Mouse (Mus musculus) thymus, postnatal 4 days (tissue): Measurements from ENCODE around the gene Olfr975.
"Not testable (repeated sequence)": the region's sequence is repeated elsewhere in the genome, so short reads cannot be mapped to it uniquely, and the experiment has no call there.

ENCODE experiments used
- DNase-seq: peaks from one replicate; pipeline ENCODE4 v3.0.0; 2021

The Olfr975 gene

DNA sequence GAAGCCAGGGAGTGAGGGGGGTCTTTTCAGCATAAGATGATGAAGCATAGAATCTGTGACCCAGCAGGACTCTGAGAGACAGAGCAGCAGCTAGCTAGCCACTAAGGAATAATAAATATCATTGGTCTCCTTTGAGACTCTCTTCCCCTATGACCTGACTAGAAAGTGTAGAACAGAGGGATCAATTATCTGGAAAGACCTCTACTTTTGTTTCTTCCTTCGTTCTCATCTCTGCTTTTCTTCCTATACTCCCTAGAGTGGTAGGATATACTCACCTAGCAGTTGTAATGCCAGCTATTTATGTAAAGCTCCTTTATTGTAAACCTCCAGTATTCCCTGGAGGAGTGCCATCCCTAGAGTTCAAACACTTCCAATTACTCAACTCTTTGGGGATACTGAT, at the start of gene Olfr975:
Gene Olfr975, minus strand, starts transcription at position 101 of the 400 bp plus-strand sequence.
- no peak for DNase-seq

DNA sequence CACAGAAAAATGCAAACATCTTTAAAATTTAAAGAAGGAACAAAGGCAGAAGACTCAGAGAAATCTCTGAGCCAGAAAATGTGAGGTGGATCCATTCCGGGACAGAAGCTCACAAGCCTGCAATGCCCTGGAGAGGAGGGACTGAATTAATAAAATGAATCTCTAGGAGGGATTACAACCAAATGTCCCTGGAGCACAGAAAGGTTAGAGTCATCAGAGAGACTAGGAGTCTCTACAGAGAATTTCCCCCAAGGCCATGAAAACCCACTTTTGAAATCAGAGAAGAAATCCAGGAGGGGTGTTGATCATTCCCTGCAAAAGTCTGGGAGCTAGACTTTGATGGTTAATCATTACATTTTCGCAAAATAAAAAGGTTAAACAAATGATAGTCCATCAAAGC, 40.0 kb upstream of the Olfr975 start, which contains the start of gene Olfr978:
Gene Olfr978, plus strand, starts transcription at position 301 of the 400 bp plus-strand sequence.
- no peak for DNase-seq

DNA sequence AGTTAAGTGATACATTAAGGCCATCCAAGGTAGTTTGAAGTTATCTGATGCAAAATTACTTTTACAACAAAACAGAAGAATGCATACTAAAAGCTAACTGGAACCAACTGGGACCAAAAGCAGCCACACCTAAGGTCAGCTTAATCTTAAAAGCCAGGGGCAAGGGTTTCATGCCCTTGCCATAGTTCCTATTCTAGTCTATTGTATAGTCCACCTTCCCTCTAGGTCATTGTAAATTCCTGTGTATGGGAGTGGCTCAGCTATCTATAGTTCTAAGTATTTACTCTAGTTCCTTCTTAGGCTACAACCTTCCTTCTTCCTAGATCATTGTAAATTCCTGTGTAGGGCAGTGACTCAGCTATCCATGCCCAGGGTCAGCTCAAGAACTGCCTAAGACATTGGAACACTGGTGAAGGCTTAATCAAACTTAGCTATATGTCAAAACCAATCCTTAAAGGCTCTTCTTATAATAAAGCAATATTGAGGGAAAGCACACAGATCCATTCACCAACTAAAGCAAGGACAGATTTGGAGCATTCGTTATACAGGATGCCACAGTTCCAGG, 24.8 kb upstream of the Olfr975 start:
- not testable (repeated sequence) for DNase-seq

DNA sequence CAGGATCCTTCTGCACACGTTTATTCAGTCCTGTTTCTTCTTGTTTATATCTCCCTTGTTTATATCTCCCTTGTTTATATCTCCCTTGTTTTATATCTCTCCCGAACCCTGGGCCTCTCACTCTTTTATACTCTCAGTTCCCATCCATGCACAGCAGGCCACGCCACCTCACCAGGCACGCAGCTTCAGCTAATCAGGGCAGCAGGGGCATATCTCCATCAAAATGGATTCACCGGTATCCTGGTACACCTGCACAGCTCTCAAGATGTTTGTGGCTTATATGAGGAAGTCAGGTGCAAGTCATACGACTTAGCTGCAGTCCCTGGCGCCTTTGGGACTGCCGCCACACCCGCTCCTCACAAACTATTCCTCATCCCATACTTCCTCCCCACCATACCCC, 9.2 kb upstream of the Olfr975 start, which contains the start of gene Olfr976:
Gene Olfr976, minus strand, starts transcription at position 101 of the 400 bp plus-strand sequence.
- not testable (repeated sequence) for DNase-seq

- DNase-seq = no peak
These were observed 14.6 kb downstream of the Olfr975 start, which contains the start of gene Olfr974 for GRCm38 (mm10) chr9:39937201-39937600. TSS of gene Olfr974 (plus strand) at chr9:39937501.

DNA sequence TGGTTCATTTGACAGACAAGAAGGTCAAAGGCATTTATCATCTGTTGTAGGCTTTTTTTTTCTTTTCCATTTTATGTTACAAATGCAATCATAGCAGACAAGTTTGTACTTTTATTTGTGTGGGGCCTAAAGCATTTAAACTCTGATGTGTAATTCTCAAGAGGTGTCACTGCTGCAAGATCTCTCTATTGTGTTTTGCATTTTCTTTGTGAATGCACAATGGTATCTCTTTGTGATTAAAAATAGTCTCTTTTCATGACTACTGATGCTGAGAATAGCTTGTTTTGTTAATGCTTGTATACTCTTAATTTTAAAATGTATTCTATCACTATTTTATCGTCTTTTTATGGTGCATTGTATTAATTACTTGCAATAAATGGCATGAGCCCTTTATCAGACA, 23.0 kb downstream of the Olfr975 start:
- not testable (repeated sequence) for DNase-seq

DNA sequence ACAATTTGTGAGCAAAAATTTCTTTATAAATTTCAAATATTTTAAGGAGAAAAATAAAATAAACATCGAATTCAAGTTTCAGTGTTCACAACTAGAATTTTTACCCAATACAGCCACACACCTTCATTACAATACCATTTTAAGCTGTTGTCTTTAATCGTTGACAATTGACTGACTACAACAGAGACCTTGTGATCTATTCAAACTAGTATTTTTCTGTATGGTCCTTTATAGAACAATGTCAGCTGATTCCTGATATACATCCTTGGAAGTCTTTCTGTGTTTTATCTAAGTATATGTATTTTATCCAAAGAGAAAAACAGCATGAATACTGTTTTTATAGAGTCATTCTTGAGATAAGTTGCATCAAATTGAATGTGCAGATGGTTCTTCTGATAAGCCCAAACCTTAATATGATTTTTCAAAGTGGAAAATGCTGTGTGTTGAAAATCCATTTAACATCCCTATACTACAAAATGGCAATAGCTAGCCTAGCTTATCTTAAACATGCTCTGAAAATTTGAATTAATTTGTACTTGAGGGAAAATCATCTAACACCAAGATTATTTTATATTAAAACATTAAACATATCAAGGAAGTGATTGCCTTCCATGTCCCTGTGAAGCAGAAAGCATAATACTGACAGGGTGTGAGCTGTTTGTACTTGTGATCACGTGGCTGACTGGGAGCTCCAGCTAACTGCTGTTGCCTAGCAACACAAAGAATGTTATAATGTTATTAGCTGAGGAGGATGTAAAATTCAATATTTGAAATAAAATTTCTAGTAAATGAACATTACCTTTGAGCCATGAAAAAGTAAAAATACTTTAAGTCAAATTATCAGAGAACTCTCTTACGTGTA, 23.6 kb downstream of the Olfr975 start:
- DNase-seq = not testable (repeated sequence)

GRCm38 (mm10) chr9:39909939-39910338, 41.9 kb downstream of the Olfr975 start:
- no peak for DNase-seq

DNA sequence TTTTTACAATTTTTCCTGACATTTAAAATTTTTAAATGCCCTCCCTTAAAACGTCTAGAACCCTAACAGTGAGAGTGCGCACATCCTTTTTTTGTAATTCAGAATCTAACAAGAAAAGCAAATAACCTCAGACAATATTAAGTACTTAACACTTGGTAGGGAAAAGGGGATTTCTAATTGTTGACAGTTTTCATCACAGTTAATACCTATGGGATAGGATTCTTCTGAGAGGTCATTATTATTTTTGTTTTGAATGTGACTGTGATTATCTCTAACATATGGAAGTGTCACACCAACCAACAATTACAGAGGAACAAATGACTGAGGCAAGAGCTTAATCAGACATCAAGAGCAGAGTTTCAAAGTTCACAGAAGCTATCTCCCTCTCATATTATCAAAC, 44.8 kb downstream of the Olfr975 start, which contains the start of gene Olfr229:
Gene Olfr229, plus strand, starts transcription at position 301 of the 400 bp plus-strand sequence.
- DNase-seq = no peak

DNA sequence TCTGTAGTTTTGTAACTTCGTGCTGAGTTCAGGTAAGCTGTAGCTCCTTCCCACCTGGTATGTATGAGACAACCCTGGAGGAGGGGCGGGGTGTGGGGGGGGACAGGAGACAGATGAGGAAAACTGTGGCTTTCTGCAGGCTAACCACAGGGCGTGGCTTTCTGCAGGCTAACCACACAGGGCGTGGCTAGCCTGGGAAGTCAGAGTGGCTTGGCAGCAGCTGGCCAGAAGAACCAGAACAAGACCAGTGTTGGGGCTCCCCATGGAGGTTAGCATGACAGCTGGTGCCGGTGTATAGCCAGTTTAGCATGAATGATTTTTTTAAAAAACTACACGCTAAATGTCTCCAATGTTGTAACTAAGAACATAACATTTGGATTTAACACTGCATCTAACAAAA, 46.7 kb downstream of the Olfr975 start:
- no peak for DNase-seq
